In genomic region chr15:96468316-96468715, GRCm38 (mm10) we compare ENCODE assay signal across 21 mouse cellular contexts. TPM values are rescaled to one million over a fixed set of nuclear protein-coding genes. Genes with fewer than 3 reads are reported as not detected.
A peak's percentile ranks its signal among the peaks of the same experiment; 100 is the strongest.
DNase-seq lines count a peak whose midpoint lies in the region; TF ChIP-seq lines count a peak whose summit lies in the region.
"Had no signal": no experiment of that assay in that cellular context is flagged by ENCODE, and none has a peak within 500 bp of the region (broad histone marks: within the 10 kb centered on the region; RNA-seq: fewer than 3 reads in every experiment).

No protein-coding gene starts in this region.

- no peak for TF ChIP-seq POLR2A in CH12.LX (IDR thresholded peaks at IDR 0.05; ENCODE audit: low read depth, low read length)
- no peak for TF ChIP-seq POLR2A in thymus, adult 2 months (IDR thresholded peaks at IDR 0.05; ENCODE audit: control insufficient read depth, extremely low read depth, insufficient read depth, low read length, poor library complexity)

- no peak overlapping the region; the same call in 1 of the 2 replicates for H3K4me2 ChIP-seq in CH12.LX (ENCODE audit: insufficient read depth, low read depth, poor library complexity, severe bottlenecking)
- H3K4me2 ChIP-seq: embryonic facial prominence, embryonic 13.5 days; forebrain, embryonic 12.5 days; heart, embryonic 11.5 days; heart, embryonic 15.5 days; hindbrain, embryonic 15.5 days had no signal

- H3K27me3 ChIP-seq in CH12.LX (replicated peaks), result no peaks in the 10 kb centered on the region
- no peaks in the 10 kb centered on the region for H3K27me3 ChIP-seq in splenic B cell, adult 2 months (ENCODE audit: control insufficient read depth, insufficient read depth, low read length, poor library complexity, severe bottlenecking)
- no peaks in the 10 kb centered on the region for H3K27me3 ChIP-seq in thymus, adult 2 months (ENCODE audit: control insufficient read depth, insufficient read depth, low read length)
- H3K27me3 ChIP-seq: embryonic facial prominence, embryonic 13.5 days; forebrain, embryonic 12.5 days; heart, embryonic 15.5 days; hindbrain, embryonic 15.5 days had no signal

- H3K27ac ChIP-seq in CH12.LX (ENCODE audit: insufficient read depth, low read depth), result no peak overlapping the region
- H3K27ac ChIP-seq in thymus, adult 2 months (ENCODE audit: control insufficient read depth, insufficient read depth, low read length), result no peak overlapping the region
- H3K27ac ChIP-seq: embryonic facial prominence, embryonic 13.5 days; forebrain, embryonic 12.5 days; heart, adult 2 months; heart, embryonic 15.5 days; hindbrain, embryonic 10.5 days; hindbrain, embryonic 15.5 days had no signal

- peaks cover 9 to 21% of the 10 kb centered on the region in 2 experiments for H3K4me1 ChIP-seq in CH12.LX (ENCODE audit: control insufficient read depth in 1 of 2, insufficient read depth in 2 of 2)
- 0 out of 2 replicates have a peak, but pooled peaks cover 2% of the 10 kb centered on the region for H3K4me1 ChIP-seq in thymus, adult 2 months (replicated peaks; ENCODE audit: control insufficient read depth, insufficient read depth, low read length)
- H3K4me1 ChIP-seq: forebrain, embryonic 12.5 days; hindbrain, embryonic 10.5 days; hindbrain, embryonic 15.5 days had no signal

- no peaks in the 10 kb centered on the region for H3K79me2 ChIP-seq in CH12.LX (replicated peaks; ENCODE audit: control insufficient read depth, extremely low read depth, insufficient read depth, poor library complexity, severe bottlenecking)

- 42% methylated on average over 2 of the region's 2 CpGs for WGBS in thymus, adult 2 months

- peak; percentile 34 for DNase-seq in lung, postnatal 25 days (ENCODE audit: low spot score)
- no peak for DNase-seq in lung, postnatal 14 days
- peak; percentile 15 for DNase-seq in testis, postnatal 10 days (ENCODE audit: low spot score)
- no peak for DNase-seq in testis, postnatal 14 days (ENCODE audit: low spot score)
- DNase-seq in CH12.LX (ENCODE audit: extremely low read depth), result no peak
- peak; percentile 60 for DNase-seq in splenic B cell, adult 2 months (ENCODE audit: low read depth, low spot score)
- DNase-seq in thymus, adult 2 months, result no peak
- no peak for DNase-seq in adrenal gland, adult 18-20 months (ENCODE audit: low spot score in 2 of 2)
- DNase-seq: adrenal gland, adult 8-10 months; adrenal gland, postnatal 36 days; cerebellum, adult 11 months; cerebellum, adult 9-10 months; cerebellum, postnatal 25 days; gastrocnemius, postnatal 10 days had no signal

- H3K9ac ChIP-seq in CH12.LX (ENCODE audit: insufficient read depth, low read depth), result no peak overlapping the region
- H3K9ac ChIP-seq: embryonic facial prominence, embryonic 13.5 days; forebrain, embryonic 12.5 days; heart, embryonic 15.5 days; hindbrain, embryonic 15.5 days had no signal

- no peak for TF ChIP-seq RAD21 in CH12.LX (IDR thresholded peaks at IDR 0.05; ENCODE audit: low read depth, low read length)

- no peak overlapping the region for H3K4me3 ChIP-seq in CH12.LX (replicated peaks in 1 of 3; ENCODE audit: low read depth in 2 of 3, low read length in 2 of 3, poor library complexity in 1 of 3)
- no peak overlapping the region for H3K4me3 ChIP-seq in thymus, adult 2 months (ENCODE audit: control insufficient read depth, insufficient read depth, low read length)
- H3K4me3 ChIP-seq: embryonic facial prominence, embryonic 13.5 days; forebrain, embryonic 12.5 days; heart, adult 2 months; heart, embryonic 15.5 days; hindbrain, embryonic 10.5 days; hindbrain, embryonic 15.5 days had no signal

- H3K9me3 ChIP-seq in CH12.LX (replicated peaks; ENCODE audit: low read length), result peaks cover 2% of the 10 kb centered on the region
- H3K9me3 ChIP-seq: embryonic facial prominence, embryonic 13.5 days; forebrain, embryonic 12.5 days; heart, embryonic 15.5 days; hindbrain, embryonic 10.5 days; hindbrain, embryonic 15.5 days had no signal

- TF ChIP-seq EP300 in CH12.LX (IDR thresholded peaks at IDR 0.05; ENCODE audit: low read length), result peak; percentile 36; the same call in 1 of the 2 replicates

- in situ Hi-C loops in CH12.LX (cut with MboI; ENCODE audit: low pct_ligation_motif_present, low pct_unique_long_range_greater_than_20kb, low sequenced_read_pairs), result no loop called here

- no peaks in the 10 kb centered on the region for H3K36me3 ChIP-seq in CH12.LX (replicated peaks in 1 of 2; ENCODE audit: control insufficient read depth in 1 of 2, insufficient read depth in 1 of 2, low read length in 1 of 2)
- H3K36me3 ChIP-seq in splenic B cell, adult 2 months (ENCODE audit: control insufficient read depth, insufficient read depth, low read length, poor library complexity, severe bottlenecking), result peaks cover 3% of the 10 kb centered on the region
- no peaks in the 10 kb centered on the region for H3K36me3 ChIP-seq in thymus, adult 2 months (ENCODE audit: control insufficient read depth, insufficient read depth, low read length)
- H3K36me3 ChIP-seq: embryonic facial prominence, embryonic 13.5 days; forebrain, embryonic 12.5 days; heart, embryonic 15.5 days; hindbrain, embryonic 10.5 days; hindbrain, embryonic 15.5 days had no signal

- dilution Hi-C loops in CH12.LX (cut with MboI; ENCODE audit: extremely low pct_ligation_motif_present, extremely low pct_unique_long_range_greater_than_20kb, low sequenced_read_pairs), result no loop called here

- TF ChIP-seq CTCF in CH12.LX (conservative IDR thresholded peaks at IDR 0.05 in 1 of 2, IDR thresholded peaks at IDR 0.05 in 1 of 2; ENCODE audit: low read depth in 2 of 2, low read length in 2 of 2), result no peak
- TF ChIP-seq CTCF in thymus, adult 2 months (IDR thresholded peaks at IDR 0.05; ENCODE audit: borderline replicate concordance, control insufficient read depth, extremely low read depth, insufficient read depth, low read length, poor library complexity), result no peak

TF ChIP-seq in CH12.LX, 34 proteins besides CTCF, POLR2A, EP300 and RAD21:
- TF ChIP-seq MAZ (IDR thresholded peaks at IDR 0.05; ENCODE audit: low read depth, low read length) (no peak), TCF12 (IDR thresholded peaks at IDR 0.05; ENCODE audit: low read depth, low read length) (peak; percentile 49), BHLHE40 (IDR thresholded peaks at IDR 0.05; ENCODE audit: low read depth, low read length) (peak; percentile 95), ZMIZ1 (IDR thresholded peaks at IDR 0.05; ENCODE audit: low read depth, low read length) (no peak)

RNA-seq across cellular contexts. Expression of gene Scaf11, which starts 7.7 kb away (rescaled TPM):
- total RNA-seq in CH12.LX (2012; rRNA removed), result 57.2 and 63.9 TPM in 2 replicates
- total RNA-seq in CH12.LX (2014; rRNA removed), result 59.8 and 66.6 TPM in 2 replicates
- 88.0 and 92.0 TPM in 2 replicates for polyA plus RNA-seq in CH12.LX (2012; ENCODE audit: insufficient read length, low read depth)
- polyA plus RNA-seq in thymus, adult 2 months (2012; rRNA removed), result 32.4 and 38.3 TPM in 2 replicates
- total RNA-seq in adrenal gland, adult 18-20 months (2021), result 10 to 100 TPM; 53.2 to 67.7 TPM

Comparison
In these comparisons a context has a peak if more than half of its experiments do, and no peak if none do; other contexts are left out.
1. DNase-seq: peak in lung, postnatal 25 days (single experiment), testis, postnatal 10 days (single experiment) and splenic B cell, adult 2 months (single experiment); none in lung, postnatal 14 days (single experiment), testis, postnatal 14 days (single experiment), CH12.LX (single experiment), thymus, adult 2 months (single experiment) and adrenal gland, adult 18-20 months (0 of 2).